Mouse (Mus musculus) lung, postnatal 0 days (tissue): Measurements from ENCODE around the gene Gm11037. TPM values are rescaled to one million over a fixed set of nuclear protein-coding genes. Genes with fewer than 3 reads are reported as not detected.

Source experiments
- ATAC-seq: fragments of 200-750 bp; cut with Nextera tagmentation; 2 replicates; pipeline ENCODE4 v1.8.0; 2017; ENCODE audit warnings: moderate library complexity
- DNase-seq: peaks from one replicate; pipeline ENCODE4 v3.0.0-alpha.2; 2016; ENCODE audit warnings: low spot score
- H3K27ac ChIP-seq: fragments of 300-500 bp; sonication (generic); 2 replicates; pipeline ENCODE4 v1.5.1; 2014; ENCODE audit warnings: antibody characterized with exemption, mild to moderate bottlenecking, low read length, mixed read lengths
- H3K27me3 ChIP-seq: fragments of 300-500 bp; sonication (generic); replicated peaks from 2 replicates; pipeline ENCODE4 v1.6.1; 2014; ENCODE audit warnings: low read length, mixed read lengths; ENCODE audit not compliant: insufficient read depth
- H3K36me3 ChIP-seq: fragments of 300-500 bp; sonication (generic); 2 replicates; pipeline ENCODE4 v1.6.1; 2014; ENCODE audit warnings: low read length, mixed read lengths; ENCODE audit not compliant: insufficient read depth
- H3K4me1 ChIP-seq: fragments of 300-500 bp; sonication (generic); 2 replicates; pipeline ENCODE4 v1.6.1; 2014; ENCODE audit warnings: antibody characterized with exemption, low read depth, low read length, mixed read lengths; ENCODE audit not compliant: insufficient read depth
- H3K4me2 ChIP-seq: fragments of 300-500 bp; sonication (generic); replicated peaks from 2 replicates; pipeline ENCODE4 v1.6.1; 2014; ENCODE audit warnings: low read depth, mild to moderate bottlenecking, low read length, moderate library complexity, mixed read lengths
- H3K4me3 ChIP-seq: fragments of 300-500 bp; sonication (generic); 2 replicates; pipeline ENCODE4 v1.5.1; 2014; ENCODE audit warnings: low read depth, low read length
- H3K9ac ChIP-seq: fragments of 300-500 bp; sonication (generic); replicated peaks from 2 replicates; pipeline ENCODE4 v1.6.1; 2014; ENCODE audit warnings: low read depth, mild to moderate bottlenecking
- H3K9me3 ChIP-seq: fragments of 300-500 bp; sonication (generic); 2 replicates; pipeline ENCODE4 v1.6.1; 2016; ENCODE audit warnings: low read length, mixed read lengths
- CTCF ChIP-seq: IDR thresholded peaks from 2 replicates; pipeline ENCODE4 v1.5.1; 2016; ENCODE audit warnings: antibody characterized with exemption, mild to moderate bottlenecking
- EP300 ChIP-seq: IDR thresholded peaks from 2 replicates; pipeline ENCODE4 v1.6.1; 2016; ENCODE audit warnings: antibody characterized with exemption, mild to moderate bottlenecking, control low read depth
- WGBS: fragments of 180-500 bp; shearing (Covaris S2); extraction: QIAGEN DNeasy Blood & Tissue Kit; methylation state at CpG from one replicate; pipeline ENCODE4 v1.1.7; 2014; 5-methylcytosine and 5-hydroxymethylcytosine counted together
- polyA plus RNA-seq: library from polyadenylated mRNA; unstranded; fragments of >200 nt; fragmentation: Nextera tagmentation; extraction: Ambion mirVana; gene quantifications from 2 replicates; pipeline ENCODE4 v1.2.1, GENCODE M21; 2015

Gene Gm11037
- polyA plus RNA-seq, 1 experiment from 2014 or later = not detected

DNA sequence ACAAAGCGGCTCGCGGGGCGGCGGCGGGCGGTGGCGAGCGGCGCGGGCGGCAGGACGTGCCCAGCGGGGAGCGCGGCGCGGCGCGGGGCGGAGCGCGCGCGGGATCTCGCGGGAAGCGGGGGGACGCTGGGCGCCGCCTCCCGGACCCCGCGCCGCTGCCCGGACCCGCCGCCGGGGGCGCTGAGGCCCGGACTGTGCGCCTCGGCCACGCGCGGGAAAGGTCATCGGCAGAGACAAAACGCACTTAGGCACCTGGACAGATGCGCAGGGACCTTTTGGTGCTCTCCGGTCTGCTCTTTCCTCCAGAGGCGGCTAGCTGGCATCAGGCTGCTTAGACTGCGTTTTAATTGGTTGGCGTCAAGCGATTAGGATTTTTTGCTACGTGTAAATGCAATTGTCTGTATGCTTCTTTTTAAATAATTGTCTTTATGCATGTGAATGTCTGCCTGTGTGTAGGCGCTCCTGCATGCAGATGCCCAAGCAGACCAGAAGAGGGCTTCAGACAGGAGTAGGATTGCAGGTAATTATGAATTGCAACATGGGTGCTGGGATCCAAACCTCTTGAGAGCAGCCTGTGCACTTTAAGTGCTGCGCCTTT lies 46.8 kb downstream of the Gm11037 start, which contains the start of gene Cenpb:
TSS of gene Cenpb (minus strand) at position 78 of the 598 bp plus-strand sequence.
- WGBS = 3% methylated on average over 32 of the region's 57 CpGs
- peak within 1 kb of the TSS; percentile 96 for H3K27ac ChIP-seq
- H3K4me2 ChIP-seq = peak within 1 kb of the TSS; percentile 95
- no peaks in the 10 kb centered on the region for H3K27me3 ChIP-seq
- H3K9me3 ChIP-seq = no peaks in the 10 kb centered on the region
- H3K36me3 ChIP-seq = no peaks in the 10 kb centered on the region
- H3K4me1 ChIP-seq = peaks cover 19% of the 10 kb centered on the region
- DNase-seq (peak; percentile 90), ATAC-seq (peak; percentile 94)
- H3K9ac ChIP-seq = peak within 1 kb of the TSS; percentile 87
- H3K4me3 ChIP-seq = peak within 1 kb of the TSS; percentile 78
- peak; percentile 62 for TF ChIP-seq CTCF
- no peak for TF ChIP-seq EP300

Other genes starting within 250 kb of the Gm11037 start
- gene 4930402H24Rik, start 227.1 kb upstream of the Gm11037 start, polyA plus RNA-seq = 15.6 and 22.9 TPM in 2 replicates
- gene Atrn, start 227.0 kb upstream of the Gm11037 start, polyA plus RNA-seq = 5.2 and 5.3 TPM in 2 replicates
- 1.2 and 1.4 TPM in 2 replicates for gene Gfra4, start 90.4 kb upstream of the Gm11037 start, polyA plus RNA-seq
- gene Adam33, start 69.7 kb upstream of the Gm11037 start, polyA plus RNA-seq = 3.2 and 3.5 TPM in 2 replicates
- gene Siglec1, start 46.7 kb upstream of the Gm11037 start, polyA plus RNA-seq = 1.1 TPM in 2 replicates
- 16.7 and 17.9 TPM in 2 replicates for gene Hspa12b, start 6.2 kb upstream of the Gm11037 start, polyA plus RNA-seq
- gene 1700037H04Rik, start 26.6 kb downstream of the Gm11037 start, polyA plus RNA-seq = 28.3 and 32.8 TPM in 2 replicates
- gene Cenpb, start 46.6 kb downstream of the Gm11037 start, polyA plus RNA-seq = 13.2 and 14.9 TPM in 2 replicates
- 36.5 and 38.7 TPM in 2 replicates for gene Cdc25b, start 53.5 kb downstream of the Gm11037 start, polyA plus RNA-seq
- gene Spef1, start 53.8 kb downstream of the Gm11037 start, polyA plus RNA-seq = 12.2 TPM in 2 replicates
- gene Ap5s1, start 73.6 kb downstream of the Gm11037 start, polyA plus RNA-seq = 27.9 and 28.0 TPM in 2 replicates
- 14.1 and 14.4 TPM in 2 replicates for gene Mavs, start 100.6 kb downstream of the Gm11037 start, polyA plus RNA-seq
- gene Pank2, start 129.0 kb downstream of the Gm11037 start, polyA plus RNA-seq = 22.3 and 26.7 TPM in 2 replicates
- 1.3 and 1.6 TPM in 2 replicates for gene Rnf24, start 219.4 kb downstream of the Gm11037 start, polyA plus RNA-seq